Mouse (Mus musculus) thymus, adult 2 months (tissue): Measurements from ENCODE around the gene Gm49387.

Experiments
- CTCF ChIP-seq: fragments of 200-500 bp; IDR thresholded peaks from 2 replicates; pipeline ENCODE4 v1.5.1; 2012; ENCODE audit warnings: mild to moderate bottlenecking, control low read depth, low read length, moderate library complexity, borderline replicate concordance; ENCODE audit not compliant: control insufficient read depth, poor library complexity, insufficient read depth; ENCODE audit errors: extremely low read depth
- POLR2A ChIP-seq: fragments of 200-500 bp; IDR thresholded peaks from 2 replicates; pipeline ENCODE4 v1.6.1; 2012; ENCODE audit warnings: mild to moderate bottlenecking, low read length, control low read depth, moderate library complexity; ENCODE audit not compliant: control insufficient read depth, poor library complexity, insufficient read depth; ENCODE audit errors: extremely low read depth

- no peak for TF ChIP-seq CTCF
- TF ChIP-seq POLR2A: no peak
Observed at GRCm38 (mm10) chr14:31570131-31570951, 70.3 kb downstream of the Gm49387 start.
